Mouse (Mus musculus): ENCODE results near the gene Pgc.

DNA sequence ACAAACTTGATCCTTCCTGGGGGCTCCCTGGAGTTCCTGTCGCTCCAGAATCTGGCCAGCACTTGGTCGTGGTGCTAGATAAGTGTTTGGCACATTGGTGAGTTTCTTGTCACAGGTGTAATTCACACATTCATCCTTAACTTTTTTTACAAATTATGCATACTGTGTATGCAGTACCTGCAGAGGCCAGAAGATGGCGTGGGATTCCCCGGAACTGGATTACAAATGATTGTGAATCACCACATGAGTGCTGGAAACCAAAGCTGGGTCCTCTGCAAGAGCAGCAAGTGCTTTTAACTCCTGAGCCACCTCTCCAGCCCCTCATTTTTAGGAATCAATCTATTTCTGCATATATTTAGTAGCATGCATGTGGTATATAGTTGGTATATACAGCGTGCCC, 25.2 kb downstream of the Pgc start:
- TF ChIP-seq CTCF (IDR thresholded peaks at IDR 0.05; ENCODE audit: low read depth, low read length) = no peak
- TF ChIP-seq POLR2A (IDR thresholded peaks at IDR 0.05; ENCODE audit: extremely low read depth, insufficient read depth, low read length) = no peak

All from liver, adult 2 months (tissue).